Mouse (Mus musculus) stomach, embryonic 14.5 days (tissue): ENCODE measurements around the gene Nat8f4. TPM values are rescaled to one million over a fixed set of nuclear protein-coding genes. Genes with fewer than 3 reads are reported as not detected.
"Not testable (repeated sequence)": the region's sequence is repeated elsewhere in the genome, so short reads cannot be mapped to it uniquely, and the experiment has no call there.

Experiments used
- ATAC-seq: fragments of 200-750 bp; cut with Nextera tagmentation; 2 replicates; pipeline ENCODE4 v1.8.0; 2017; ENCODE audit warnings: low read depth, moderate TSS enrichment; ENCODE audit not compliant: insufficient number of reproducible peaks, insufficient read depth, low FRiP score
- H3K27ac ChIP-seq: fragments of 300-500 bp; sonication (generic); 2 replicates; pipeline ENCODE4 v1.5.1; 2014; ENCODE audit warnings: mild to moderate bottlenecking, low read length, moderate library complexity, mixed read lengths
- H3K27me3 ChIP-seq: fragments of 300-500 bp; sonication (generic); 2 replicates; pipeline ENCODE4 v1.6.1; 2014; ENCODE audit warnings: low read length, control low read depth, mixed read lengths; ENCODE audit not compliant: control insufficient read depth, insufficient read depth
- H3K36me3 ChIP-seq: fragments of 300-500 bp; sonication (generic); 2 replicates; pipeline ENCODE4 v1.6.1; 2014; ENCODE audit warnings: mild to moderate bottlenecking, control low read depth, low read length, moderate library complexity, mixed read lengths; ENCODE audit not compliant: control insufficient read depth, insufficient read depth
- H3K4me1 ChIP-seq: fragments of 300-500 bp; sonication (generic); 2 replicates; pipeline ENCODE4 v1.6.1; 2014; ENCODE audit warnings: low read length, control low read depth, mixed read lengths; ENCODE audit not compliant: control insufficient read depth, insufficient read depth
- H3K4me2 ChIP-seq: fragments of 300-500 bp; sonication (generic); replicated peaks from 2 replicates; pipeline ENCODE4 v1.6.1; 2014; ENCODE audit warnings: low read depth, low read length, control low read depth
- H3K4me3 ChIP-seq: fragments of 300-500 bp; sonication (generic); 2 replicates; pipeline ENCODE4 v1.5.1; 2014; ENCODE audit warnings: low read depth, low read length, control low read depth
- H3K9ac ChIP-seq: fragments of 300-500 bp; sonication (generic); replicated peaks from 2 replicates; pipeline ENCODE4 v1.6.1; 2014; ENCODE audit warnings: low read depth, mild to moderate bottlenecking, control low read depth, low read length, moderate library complexity, mixed read lengths
- H3K9me3 ChIP-seq: fragments of 300-500 bp; sonication (generic); 2 replicates; pipeline ENCODE4 v1.6.1; 2016; ENCODE audit warnings: low read depth, low read length, control low read depth; ENCODE audit not compliant: control insufficient read depth
- WGBS: fragments of 180-500 bp; shearing (Covaris S2); extraction: QIAGEN DNeasy Blood & Tissue Kit; methylation state at CpG from one replicate; pipeline ENCODE4 v1.1.7; 2014; 5-methylcytosine and 5-hydroxymethylcytosine counted together
- polyA plus RNA-seq: library from polyadenylated mRNA; unstranded; fragments of >200 nt; fragmentation: Nextera tagmentation; extraction: Ambion mirVana; gene quantifications from 2 replicates; pipeline ENCODE4 v1.2.1, GENCODE M21; 2014

Gene Nat8f4
- polyA plus RNA-seq, 1 experiment from 2014 or later, result 6.4 TPM

DNA sequence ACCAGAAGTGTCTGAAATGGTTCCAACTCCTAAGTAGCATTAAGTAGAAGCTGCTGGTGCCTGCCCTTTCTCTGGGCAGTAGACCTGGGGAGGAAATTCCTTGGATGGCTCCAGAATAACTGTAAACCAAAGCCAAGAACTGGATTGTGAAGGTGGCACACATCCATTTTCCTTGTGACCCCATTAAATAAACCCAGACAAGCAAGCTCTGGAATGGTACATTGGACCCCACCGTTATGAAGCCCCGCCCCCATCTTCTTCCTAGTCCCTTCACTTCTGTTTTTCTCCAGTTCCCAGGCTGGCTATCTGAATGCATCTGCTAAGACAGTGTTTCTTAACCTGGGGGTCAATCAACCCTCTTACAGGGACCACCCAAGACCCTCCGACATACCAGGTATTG is 6.9 kb upstream of the Nat8f4 start, which contains the start of gene Tprkb:
TSS of gene Tprkb (plus strand) at position 279 of the 400 bp plus-strand sequence.
- peaks cover 9% of the 10 kb centered on the region; the same call in 1 of the 2 replicates for H3K4me1 ChIP-seq
- H3K9me3 ChIP-seq, result no peaks in the 10 kb centered on the region
- no peaks in the 10 kb centered on the region for H3K27me3 ChIP-seq
- ATAC-seq, result no peak
- WGBS, result 83% methylated on average over 3 of the region's 3 CpGs
- no peak within 1 kb of the TSS for H3K9ac ChIP-seq
- H3K36me3 ChIP-seq, result no peaks in the 10 kb centered on the region
- H3K4me2 ChIP-seq, result no peak within 1 kb of the TSS
- H3K27ac ChIP-seq, result no peak within 1 kb of the TSS
- H3K4me3 ChIP-seq, result no peak within 1 kb of the TSS

GRCm38 (mm10) chr6:85909704-85910103 is 5.0 kb upstream of the Nat8f4 start:
- Histone ChIP-seq H3K4me2 (no peak overlapping the region), H3K4me1 (peaks cover 2% of the 10 kb centered on the region; the same call in 1 of the 2 replicates), H3K9me3 (no peaks in the 10 kb centered on the region), H3K36me3 (no peaks in the 10 kb centered on the region), H3K4me3 (no peak overlapping the region), H3K27me3 (no peaks in the 10 kb centered on the region), H3K27ac (no peak overlapping the region), H3K9ac (no peak overlapping the region)
- ATAC-seq, result no peak
- WGBS, result 88% methylated on average over 1 of the region's 1 CpGs

DNA sequence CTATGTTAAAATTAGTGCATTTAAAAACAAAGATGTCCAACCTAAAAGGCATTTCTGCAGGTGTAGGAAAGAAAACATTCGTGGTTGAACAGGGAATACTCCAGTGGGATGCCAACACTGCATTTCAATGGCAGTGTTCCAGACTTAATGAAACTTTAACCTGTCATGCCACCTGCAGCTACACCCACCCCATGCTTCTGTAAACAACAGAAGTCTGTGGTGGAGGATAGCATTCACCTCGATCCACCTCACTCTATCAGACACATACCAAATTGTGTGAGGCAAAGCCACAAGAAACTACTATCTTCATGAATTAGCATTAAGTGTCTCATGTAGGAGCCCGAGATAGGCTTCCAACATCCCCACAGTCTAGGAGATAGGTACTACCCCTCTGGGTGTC is 3.7 kb upstream of the Nat8f4 start:
- H3K4me2 ChIP-seq, result no peak overlapping the region
- no peak for ATAC-seq
- H3K27ac ChIP-seq, result no peak overlapping the region
- no peaks in the 10 kb centered on the region for H3K4me1 ChIP-seq
- no peaks in the 10 kb centered on the region for H3K36me3 ChIP-seq
- H3K9me3 ChIP-seq, result no peaks in the 10 kb centered on the region
- no peak overlapping the region for H3K9ac ChIP-seq
- no peaks in the 10 kb centered on the region for H3K27me3 ChIP-seq
- WGBS, result 63% methylated on average over 3 of the region's 3 CpGs
- no peak overlapping the region for H3K4me3 ChIP-seq

DNA sequence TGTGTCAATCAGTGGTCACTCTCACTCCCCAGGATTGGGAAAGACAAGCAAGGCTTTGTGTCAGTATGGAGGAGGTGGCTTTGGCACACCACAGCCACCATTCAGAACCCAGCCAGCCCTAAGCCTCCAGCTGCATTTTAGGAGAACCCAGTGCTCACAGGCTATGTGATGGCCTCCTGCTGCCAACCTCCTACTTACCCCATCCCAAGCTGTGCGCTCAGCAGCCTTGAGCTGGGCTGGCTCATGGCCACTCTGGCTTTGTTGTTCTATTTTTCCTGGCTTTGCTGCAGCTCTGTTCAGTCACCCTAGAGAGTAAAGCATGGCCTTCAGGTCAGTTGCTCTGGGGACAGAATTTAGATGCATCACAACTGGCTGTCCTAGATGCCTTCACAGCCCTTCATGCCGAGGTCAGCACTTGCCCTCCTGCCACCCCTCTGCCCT is 2.2 kb upstream of the Nat8f4 start:
- not testable (repeated sequence) for H3K27me3 ChIP-seq, ATAC-seq, H3K27ac ChIP-seq, H3K4me2 ChIP-seq, H3K9ac ChIP-seq, H3K4me1 ChIP-seq, H3K9me3 ChIP-seq, H3K4me3 ChIP-seq, H3K36me3 ChIP-seq
- 68% methylated on average over 2 of the region's 2 CpGs for WGBS

GRCm38 (mm10) chr6:85902303-85902702 is 2.4 kb downstream of the Nat8f4 start:
- Histone ChIP-seq H3K4me2 (no peak overlapping the region), H3K4me3 (no peak overlapping the region), H3K27me3 (no peaks in the 10 kb centered on the region), H3K36me3 (no peaks in the 10 kb centered on the region), H3K27ac (no peak overlapping the region), H3K9me3 (no peaks in the 10 kb centered on the region), H3K9ac (no peak overlapping the region), H3K4me1 (no peaks in the 10 kb centered on the region)
- no peak for ATAC-seq
- 90% methylated on average over 2 of the region's 2 CpGs for WGBS

DNA sequence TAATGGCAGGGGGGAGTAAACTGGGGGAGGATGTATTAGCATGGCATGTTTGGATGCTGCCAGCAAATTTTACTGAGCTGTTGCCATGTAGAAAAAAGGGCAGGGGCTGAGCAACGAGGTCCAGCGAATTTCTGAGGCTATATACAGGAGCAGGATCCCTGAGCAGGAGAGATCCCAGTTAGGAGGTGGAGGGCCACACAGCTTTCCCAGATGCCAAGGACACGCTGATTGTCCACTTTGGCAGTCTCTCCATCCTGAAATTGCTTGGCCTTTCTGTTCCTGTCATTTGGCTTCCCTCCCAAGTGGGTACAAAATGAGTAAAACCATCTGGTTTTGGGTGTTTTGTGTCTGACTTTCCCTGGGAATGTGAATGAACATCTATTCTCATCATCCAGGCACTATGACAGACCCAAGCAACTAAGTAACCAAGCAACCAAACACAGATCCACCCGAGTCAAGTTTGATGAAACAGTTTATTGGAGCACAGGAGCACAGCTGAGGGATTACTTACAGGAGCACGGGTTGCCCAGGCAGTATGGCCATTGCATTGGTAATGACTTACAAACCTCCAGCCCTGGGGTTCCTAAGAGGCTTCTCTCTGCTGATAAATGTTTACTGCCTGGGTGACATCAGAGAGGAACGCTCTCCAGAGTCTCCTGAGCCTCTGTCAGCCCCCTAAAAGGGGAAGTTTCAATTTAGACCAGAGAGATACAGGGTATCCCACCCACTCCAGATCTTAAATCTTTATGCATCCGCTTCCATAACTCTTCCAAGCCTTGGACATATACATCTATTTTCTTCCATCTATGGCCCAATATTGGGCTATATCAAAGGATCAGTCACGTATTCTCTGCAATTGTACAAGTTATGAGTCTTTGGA is 5.8 kb downstream of the Nat8f4 start:
- H3K4me1 ChIP-seq, H3K9me3 ChIP-seq, H3K36me3 ChIP-seq, ATAC-seq, H3K4me3 ChIP-seq, H3K27ac ChIP-seq, H3K4me2 ChIP-seq, H3K9ac ChIP-seq, H3K27me3 ChIP-seq: not testable (repeated sequence)
- 72% methylated on average over 6 of the region's 8 CpGs for WGBS

DNA sequence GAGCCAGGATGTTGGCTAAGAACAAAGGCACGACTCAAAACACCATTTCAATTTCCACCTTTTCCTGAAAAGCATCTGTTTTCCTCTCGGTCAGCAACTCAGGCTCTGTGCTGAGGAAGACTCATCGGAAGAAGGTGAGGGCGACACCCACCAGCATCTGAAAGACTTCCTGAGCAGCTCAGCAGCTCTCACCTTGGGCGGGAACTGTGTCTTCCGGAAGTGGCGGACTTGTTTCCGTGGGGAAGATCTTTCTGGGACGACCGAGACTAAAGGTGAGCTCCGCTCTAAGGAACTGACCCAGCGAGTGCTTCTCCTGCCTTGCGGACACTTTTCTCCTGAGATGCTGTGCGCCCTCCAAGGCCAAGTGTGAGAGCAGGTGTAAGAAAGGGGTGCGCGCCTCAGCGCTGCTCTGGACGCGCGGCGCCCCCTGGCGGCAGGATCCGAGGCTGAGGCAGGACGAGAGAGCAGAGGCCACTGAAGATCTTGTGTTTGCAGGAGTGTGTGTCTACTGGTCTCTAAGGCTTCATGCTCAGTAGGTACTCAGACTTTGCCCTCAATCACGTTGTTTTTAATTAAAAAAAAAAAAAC is 9.5 kb downstream of the Nat8f4 start:
- not testable (repeated sequence) for H3K9ac ChIP-seq, ATAC-seq, H3K9me3 ChIP-seq, H3K27ac ChIP-seq, H3K4me1 ChIP-seq, H3K4me3 ChIP-seq, H3K36me3 ChIP-seq, H3K4me2 ChIP-seq, H3K27me3 ChIP-seq
- WGBS, result 78% methylated on average over 25 of the region's 25 CpGs

DNA sequence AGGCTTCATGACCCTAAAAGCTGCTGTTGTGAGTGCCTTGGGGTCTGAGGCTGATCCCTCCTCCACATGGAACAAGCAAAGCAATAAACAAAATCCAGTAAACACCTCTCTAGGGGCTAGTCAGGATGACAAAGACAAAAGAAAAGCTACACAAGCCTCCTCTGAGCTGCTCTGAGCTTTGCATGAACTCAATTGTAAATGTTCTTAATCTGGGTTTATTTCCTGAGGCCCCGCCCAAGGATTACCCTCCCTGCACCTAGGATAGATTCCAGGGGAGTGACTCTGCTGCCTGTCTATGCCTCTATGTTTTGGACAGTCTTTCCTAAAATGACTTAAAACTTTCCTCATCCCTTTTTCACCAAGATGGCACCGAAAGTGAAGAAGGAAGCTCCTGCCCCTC is 15.7 kb downstream of the Nat8f4 start:
- Histone ChIP-seq H3K9me3 (peaks cover 3% of the 10 kb centered on the region; the same call in 1 of the 2 replicates), H3K27ac (no peak overlapping the region), H3K4me3 (no peak overlapping the region), H3K4me2 (no peak overlapping the region), H3K27me3 (no peaks in the 10 kb centered on the region), H3K4me1 (no peaks in the 10 kb centered on the region), H3K9ac (no peak overlapping the region), H3K36me3 (no peaks in the 10 kb centered on the region)
- ATAC-seq, result no peak
- WGBS, result 92% methylated on average over 2 of the region's 2 CpGs
